Mouse (Mus musculus) megakaryocyte-erythroid progenitor cell, adult 5-6 weeks (primary cell): Measurements from ENCODE around the gene Cxcl5. TPM values are rescaled to one million over a fixed set of nuclear protein-coding genes. Genes with fewer than 3 reads are reported as not detected.

Experiments
- ATAC-seq: replicated peaks from 2 replicates; pipeline ENCODE4 v1.8.0; 2016; ENCODE audit warnings: mild to moderate bottlenecking, inconsistent platforms; ENCODE audit not compliant: severe bottlenecking, poor library complexity, low FRiP score, low TSS enrichment
- total RNA-seq, 2 experiments: library from RNA; stranded (forward) in 1 of 2; stranded (reverse) in 1 of 2; fragments of 200-1000, 215-1000 nt in 1 of 2; fragments of >200 nt in 1 of 2; fragmentation: Nextera tagmentation in 1 of 2; gene quantifications; 2 replicates each; pipeline ENCODE4 v1.2.3; 2014 to 2017

Gene Cxcl5
- not detected in 2 replicates for total RNA-seq (2014; fragmentation: Nextera tagmentation)
- 0.30 TPM in 1 of 2 replicates, not detected in the other for total RNA-seq (2017)

DNA sequence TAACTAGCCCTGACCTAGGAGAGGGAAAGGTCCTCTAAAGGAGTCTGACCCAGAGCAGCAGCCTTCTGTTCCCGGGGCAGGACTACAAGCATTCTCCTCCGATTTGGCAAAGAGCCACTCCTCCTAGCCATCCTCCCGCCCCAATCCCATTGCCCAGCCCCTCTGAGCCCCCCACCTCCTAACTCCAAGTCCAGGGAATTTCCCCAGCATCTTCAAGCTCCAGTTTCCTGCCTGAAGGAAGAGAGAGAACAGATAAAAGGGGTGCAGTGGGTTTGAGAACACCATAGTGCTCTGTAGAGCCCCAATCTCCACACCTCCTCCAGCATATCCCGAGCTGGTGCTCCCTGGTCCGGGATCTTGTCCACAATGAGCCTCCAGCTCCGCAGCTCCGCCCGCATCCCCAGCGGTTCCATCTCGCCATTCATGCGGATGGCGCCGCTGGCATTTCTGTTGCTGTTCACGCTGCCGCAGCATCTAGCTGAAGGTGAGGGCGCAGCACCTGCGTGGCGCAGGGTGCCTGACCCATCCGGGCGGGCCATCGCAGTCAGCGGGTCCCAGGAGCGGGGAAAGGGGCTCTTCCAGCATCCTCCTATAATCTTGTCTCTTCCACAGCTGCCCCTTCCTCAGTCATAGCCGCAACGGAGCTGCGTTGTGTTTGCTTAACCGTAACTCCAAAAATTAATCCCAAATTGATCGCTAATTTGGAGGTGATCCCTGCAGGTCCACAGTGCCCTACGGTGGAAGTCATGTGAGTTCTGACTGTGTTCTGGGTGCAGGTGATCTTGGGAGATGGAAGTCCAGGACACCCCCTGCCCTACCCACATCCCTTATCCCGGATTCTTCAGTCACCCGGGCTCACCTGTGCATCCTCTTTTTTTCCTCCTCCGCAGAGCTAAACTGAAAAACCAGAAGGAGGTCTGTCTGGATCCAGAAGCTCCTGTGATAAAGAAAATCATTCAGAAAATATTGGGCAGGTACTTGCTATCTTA is at the start of gene Cxcl5:
Gene Cxcl5 (plus strand): TSS at position 284 of the 989 bp plus-strand sequence.
- ATAC-seq = peak; percentile 16

DNA sequence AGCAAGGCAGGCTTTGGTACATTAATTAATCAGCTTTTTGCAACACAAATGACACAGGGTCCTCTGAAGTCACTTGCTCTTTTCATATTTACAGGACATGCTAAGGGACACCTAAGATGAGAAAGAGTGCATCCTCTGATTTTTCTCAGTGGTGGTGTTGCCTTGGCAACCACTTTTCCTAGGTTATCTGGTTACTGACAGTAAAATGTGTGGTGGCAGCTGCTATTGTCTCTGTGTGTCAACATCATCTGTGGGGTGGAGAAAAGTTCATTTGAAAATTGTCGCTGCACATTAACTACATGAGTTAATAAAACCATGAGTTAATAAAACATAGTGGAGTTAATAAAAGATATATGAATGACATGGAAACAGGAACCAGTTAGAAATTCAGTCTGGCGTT is 47.8 kb upstream of the Cxcl5 start:
- ATAC-seq = no peak

DNA sequence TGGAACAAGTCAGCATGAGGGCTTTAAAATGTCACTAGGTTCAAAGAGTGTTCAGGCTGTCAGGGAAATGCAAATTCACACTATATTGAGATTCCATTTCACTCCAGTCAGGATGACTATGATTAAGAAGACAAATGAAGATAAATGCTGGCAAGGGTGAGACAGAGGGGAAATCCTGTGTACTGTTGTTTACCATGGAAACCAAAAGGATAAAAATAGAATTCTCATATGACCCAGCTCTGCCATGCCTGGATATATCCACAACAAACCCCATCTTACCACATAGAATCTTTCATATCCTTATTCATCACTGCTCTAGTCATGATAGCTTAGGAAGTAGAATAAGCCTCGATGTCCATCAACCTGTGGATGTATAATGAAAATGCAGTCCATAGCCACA is 41.2 kb upstream of the Cxcl5 start:
- no peak for ATAC-seq

DNA sequence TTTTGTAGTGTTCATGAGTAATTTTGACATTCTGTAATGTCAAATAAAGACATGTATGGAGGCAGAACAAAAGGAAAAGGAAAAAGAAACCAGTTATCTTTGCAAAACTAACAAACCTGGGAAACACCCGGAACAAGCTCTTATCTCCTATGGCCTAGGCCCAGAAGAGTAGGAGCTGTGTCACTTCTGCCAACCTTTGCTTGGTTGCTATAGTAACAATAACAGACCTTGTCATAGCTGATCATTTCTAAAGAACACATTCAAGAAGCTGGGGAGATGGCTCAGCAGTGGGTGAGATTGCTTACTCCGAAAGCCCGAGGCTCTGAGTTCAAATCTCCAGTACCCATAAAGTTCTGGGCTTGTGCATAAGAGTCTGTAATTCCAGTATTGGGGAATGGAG is 36.5 kb upstream of the Cxcl5 start:
- peak; percentile 98 for ATAC-seq

DNA sequence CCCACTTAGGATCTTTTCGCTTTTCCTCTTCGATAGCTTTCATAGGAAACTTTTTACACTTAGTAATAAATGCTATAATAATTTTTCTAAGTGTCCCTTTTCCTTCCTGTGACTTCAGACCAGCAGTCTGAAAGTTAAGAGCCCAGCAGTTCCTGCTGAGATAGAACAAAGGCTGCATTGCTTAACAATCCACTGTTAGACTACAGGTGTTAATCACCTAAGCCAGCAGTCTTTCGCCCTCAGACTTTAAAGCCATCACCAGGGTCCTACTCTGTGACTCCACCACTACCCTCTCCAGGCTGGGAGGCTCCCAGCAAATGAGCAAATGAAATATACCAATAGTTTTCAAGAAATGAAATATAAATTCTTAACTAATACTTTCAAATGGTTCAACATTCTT is 30.9 kb upstream of the Cxcl5 start:
- no peak for ATAC-seq

DNA sequence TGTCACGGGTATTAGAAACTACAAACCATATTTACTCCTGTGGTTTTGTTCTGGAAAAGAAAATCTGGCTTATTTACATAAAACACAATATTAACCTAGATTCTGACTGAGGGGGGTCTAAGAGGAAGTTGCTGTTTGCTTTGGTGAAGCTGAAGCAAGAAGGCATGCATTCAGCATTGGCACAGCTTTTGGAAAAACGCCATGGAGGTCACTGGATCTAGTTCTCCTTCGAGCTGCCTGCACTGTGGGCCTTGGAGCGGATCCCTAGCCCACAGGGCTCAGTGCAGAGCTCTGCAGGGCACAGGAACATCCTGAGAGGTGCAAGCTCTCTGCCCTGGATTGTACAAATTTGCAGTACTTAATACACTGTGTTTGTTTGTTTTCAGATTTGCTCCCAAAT is 27.7 kb upstream of the Cxcl5 start:
- ATAC-seq = no peak

DNA sequence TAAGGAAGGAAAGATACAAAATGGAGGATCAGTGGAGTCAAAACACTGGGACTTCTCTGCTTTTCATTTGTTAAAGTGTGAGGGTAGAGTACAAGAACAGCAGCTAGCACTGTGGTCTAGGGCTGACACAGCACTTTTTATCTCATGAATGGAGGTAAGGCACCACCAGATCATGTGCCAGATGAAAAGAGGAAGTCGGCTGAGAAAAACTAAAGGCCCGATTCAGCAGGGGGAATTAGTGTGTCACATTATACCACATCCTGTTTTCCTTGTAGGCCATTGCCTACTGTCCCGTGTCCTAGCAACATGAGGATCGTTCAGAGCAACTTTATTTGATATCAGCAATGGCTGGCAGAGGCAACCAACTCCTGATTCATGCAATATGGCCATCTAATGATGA is 17.1 kb upstream of the Cxcl5 start:
- ATAC-seq = peak; percentile 92

DNA sequence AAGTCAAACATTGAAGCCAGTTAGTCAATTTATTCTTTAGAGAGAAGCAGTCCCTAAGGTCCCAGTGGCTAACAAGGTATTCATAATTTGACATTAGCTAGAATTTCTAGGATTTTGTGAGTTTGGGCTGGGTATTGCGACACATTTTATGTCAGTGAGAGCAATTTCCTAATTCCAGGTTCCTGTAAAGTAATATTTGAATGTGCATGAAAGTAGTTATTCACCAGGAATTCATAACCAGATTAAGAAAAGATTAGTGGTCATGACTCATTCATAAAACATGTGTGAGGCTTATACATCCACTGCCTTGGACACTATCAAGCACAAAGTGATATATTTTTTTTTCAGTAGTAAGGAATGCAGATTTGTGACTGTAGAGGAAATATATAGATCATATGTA is 5.2 kb upstream of the Cxcl5 start:
- ATAC-seq = no peak

DNA sequence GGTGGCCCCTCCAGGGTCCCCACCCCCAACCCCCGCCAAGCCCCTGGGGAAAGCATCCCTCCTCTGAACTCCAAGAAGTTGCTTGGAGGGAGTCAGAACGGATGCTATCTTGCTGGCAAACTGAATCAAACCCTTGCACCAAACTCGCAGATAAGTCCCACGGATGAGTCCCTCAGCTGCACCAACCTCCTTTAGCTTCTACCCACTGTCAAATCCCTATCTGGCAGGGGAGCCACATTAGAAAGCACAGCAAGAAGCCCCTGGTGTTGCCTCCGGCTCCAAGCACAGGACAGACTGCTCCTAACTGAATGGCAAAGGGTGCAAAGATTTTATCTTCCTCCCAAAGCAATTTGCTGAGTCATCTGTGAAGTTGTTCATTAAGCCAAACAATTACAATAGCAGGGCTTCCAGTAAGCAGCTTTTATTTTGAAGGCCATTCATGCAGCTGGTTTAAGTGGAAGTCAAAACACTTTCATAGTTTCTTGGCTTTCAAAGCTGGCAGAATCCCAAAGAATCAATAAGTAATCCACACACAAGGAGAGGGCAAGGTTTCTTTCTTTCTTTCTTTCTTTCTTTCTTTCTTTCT is 1.0 kb upstream of the Cxcl5 start:
- ATAC-seq = peak; percentile 68

DNA sequence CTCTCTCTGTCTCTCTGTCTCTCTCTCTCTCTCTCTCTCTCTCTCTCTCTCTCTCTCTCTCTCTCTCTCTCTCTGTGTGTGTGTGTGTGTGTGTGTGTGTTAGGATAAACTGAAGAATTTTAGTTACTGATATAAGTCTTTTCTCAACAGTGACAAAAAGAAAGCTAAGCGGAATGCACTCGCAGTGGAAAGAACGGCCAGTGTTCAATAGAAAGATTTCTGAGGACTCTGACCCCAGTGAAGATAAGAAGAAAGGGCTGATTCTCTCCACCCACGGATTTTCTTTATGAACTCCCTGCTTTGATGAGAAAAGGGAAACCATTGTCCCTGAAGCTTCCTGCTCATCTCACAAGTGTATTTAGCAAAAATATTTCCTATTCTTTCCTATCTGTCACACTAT is 1.1 kb downstream of the Cxcl5 start:
- ATAC-seq = no peak

DNA sequence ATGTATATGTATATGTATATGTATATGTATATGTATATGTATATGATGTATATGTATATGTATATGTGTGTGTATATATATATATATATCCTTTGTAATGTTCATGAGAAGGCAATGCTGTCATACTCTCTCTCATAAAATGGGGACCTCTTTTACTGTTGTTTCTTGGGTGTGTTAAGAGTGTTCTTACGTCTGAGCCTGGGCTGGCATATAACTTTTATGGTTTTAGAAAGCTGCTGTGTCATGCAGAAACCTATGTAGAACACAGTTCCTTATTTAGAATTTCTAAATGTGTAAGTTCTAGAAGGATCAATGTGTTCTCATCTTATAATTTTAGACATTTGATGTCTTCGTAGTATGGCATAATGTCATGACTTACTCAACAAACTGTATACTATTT is 1.7 kb downstream of the Cxcl5 start:
- no peak for ATAC-seq

DNA sequence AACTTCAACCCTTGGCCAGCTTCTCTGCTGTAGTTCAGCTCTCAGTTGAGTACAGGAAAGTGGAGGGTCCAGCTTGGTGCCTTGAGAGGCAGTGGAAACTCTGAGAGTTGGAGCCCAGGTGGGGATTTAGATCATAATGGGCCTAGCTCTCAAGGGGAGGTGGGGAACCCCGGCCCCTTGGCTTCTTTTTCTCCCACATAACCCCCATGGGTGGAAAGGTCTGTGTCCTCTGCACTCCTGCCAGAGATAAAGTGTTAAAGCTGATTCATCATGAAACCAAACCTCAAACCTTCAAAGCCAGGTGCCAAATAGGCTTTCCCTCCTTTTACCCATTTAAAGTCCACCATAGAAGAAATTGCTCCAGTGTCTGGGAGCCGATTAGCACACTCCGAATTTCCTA is 2.7 kb downstream of the Cxcl5 start:
- ATAC-seq = no peak

DNA sequence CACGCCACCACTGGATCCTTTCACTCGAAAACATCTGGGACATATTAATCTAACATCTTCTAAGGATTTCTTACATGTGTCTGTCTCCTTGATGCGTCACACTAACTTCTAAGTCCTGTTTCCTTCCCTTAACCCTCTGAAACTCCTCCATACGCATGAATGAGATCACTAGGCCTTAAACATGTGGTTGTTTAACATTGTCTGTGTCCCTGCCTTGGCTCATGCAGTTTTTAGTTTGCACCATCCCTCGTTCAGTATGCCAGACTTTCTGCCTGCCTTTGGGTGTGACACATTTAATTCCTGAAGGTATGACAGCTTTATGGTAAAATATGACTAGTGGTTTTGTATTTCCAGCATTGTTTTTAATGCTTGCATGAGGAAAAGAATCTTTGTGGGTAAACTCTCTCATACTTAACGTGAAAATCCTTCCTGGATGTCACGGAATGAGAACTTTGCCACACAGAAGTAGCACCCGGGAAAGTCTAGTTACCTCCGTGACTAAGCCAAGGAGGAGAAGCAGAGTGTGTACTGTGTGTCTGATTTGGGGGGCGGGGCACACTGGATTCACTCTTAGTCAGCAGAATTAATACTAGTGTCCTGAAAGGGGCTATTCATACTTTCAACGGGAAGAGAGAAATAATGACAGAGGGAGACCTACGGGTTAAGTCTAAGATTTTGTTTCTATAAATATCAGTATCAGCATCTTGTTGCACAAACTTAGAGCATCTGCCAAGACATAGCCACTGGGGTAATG is 4.9 kb downstream of the Cxcl5 start:
- ATAC-seq = no peak

DNA sequence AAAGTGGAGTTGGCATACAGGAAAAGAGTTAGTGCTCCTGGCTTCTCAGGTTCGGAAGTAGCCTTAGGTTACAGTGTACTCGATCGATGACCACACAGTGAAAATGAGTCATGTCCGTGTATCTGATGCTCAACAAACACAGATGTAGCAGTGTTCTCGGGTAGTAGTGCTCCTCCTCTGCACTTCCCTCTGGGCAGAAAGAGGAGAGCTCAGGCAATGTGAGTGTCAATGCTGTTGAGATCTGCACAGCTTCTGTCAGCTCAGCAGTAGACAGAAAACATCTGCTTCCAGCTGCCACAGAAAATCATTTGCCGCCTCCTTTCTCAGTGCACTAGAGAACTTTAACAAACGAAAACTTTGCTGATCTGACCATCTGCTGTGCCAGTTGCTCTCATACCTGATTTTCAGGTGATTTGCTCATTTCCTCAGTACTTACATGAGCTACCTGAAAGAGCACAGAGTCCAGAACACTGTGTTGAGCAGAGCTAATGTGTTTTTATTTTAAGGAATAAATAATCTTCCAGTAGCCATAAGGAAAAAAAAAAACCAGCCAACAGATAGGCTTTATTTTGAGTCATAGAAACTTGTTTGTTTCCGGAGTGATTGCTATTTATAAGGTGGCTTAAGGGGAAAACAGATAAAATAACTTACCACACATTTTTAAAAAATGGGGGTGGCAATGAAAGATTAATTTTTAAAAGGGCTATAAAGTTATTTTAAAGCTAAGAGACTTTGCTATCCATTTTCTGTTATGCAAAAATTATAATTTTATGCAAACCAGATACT is 6.9 kb downstream of the Cxcl5 start:
- ATAC-seq = peak; percentile 54

DNA sequence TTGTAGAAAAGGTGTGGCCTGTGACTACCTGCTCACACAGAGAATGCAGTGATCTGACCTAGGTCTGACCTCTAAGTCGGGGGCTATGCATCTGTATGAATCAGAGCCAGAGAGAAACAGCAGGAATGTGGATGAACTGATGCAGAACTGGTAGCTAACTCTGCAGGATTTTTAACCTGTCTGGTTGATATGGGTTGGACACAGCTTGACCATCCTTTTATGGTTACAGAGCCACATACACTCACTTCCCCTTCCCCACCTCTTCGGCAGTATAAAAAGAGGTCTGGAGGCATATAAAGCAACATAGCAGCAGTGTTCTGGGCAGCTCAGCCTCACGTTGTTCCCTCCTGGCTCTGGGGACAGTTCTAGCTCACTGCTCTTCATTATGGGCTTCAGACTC is 9.1 kb downstream of the Cxcl5 start, which contains the start of gene Ppbp:
Gene Ppbp (plus strand): TSS at position 301 of the 400 bp plus-strand sequence.
- ATAC-seq = no peak

DNA sequence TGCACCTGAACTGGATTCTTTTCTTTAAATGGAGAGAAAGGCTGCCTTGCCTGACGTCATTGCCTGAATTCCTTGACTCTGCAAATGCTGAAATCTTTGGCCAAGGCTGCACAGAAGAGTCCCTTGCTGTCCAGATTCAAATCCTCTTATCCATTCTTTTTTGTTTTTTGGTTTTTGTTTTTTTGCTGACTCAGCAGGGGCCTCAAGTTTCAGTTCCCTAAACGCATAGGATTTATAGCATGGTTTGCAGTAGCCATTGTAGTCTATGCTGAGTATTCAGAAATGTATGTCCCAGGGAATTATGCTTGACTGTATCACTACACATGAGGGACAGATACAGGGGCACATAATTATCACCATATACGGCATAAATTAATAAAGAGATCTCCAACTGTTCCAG is 12.2 kb downstream of the Cxcl5 start:
- ATAC-seq = no peak

DNA sequence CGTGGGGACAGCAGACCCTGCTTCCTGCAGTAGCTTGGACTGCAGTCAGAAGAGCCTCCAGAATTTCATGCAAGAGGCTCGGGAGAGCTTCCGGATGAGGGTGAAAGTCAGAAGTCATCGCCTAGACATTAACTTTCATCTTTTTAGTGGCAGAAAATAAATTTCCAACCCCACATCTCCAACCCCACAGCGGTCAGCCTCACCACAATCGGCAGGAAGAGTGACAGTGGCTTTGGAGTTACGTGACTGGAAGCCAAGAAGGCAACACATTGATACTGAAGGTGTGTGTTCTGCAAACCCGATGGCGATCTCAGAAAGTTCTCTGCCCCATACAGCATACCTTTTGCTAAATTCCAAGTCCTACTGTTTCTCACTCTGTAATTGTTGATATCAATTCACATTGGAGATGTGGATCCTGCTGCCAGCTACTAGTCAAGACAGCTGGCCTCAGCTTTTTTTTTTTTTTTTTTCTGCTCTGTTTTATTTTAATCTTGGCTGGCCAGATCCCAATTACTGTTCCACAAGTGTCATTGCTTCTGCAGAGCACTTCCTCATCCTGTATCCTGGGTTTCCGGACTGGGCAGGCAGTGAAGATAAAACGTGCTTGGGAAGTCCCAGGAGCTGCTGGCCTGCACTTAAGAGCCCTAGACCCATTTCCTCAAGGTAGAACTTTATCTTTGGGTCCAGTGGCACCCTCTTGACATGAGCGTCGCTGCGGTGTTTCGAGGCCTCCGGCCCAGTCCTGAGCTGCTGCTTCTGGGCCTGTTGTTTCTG is 12.9 kb downstream of the Cxcl5 start, which contains the start of gene Pf4:
Gene Pf4 (plus strand): TSS at position 556 of the 774 bp plus-strand sequence.
- ATAC-seq = peak; percentile 48

DNA sequence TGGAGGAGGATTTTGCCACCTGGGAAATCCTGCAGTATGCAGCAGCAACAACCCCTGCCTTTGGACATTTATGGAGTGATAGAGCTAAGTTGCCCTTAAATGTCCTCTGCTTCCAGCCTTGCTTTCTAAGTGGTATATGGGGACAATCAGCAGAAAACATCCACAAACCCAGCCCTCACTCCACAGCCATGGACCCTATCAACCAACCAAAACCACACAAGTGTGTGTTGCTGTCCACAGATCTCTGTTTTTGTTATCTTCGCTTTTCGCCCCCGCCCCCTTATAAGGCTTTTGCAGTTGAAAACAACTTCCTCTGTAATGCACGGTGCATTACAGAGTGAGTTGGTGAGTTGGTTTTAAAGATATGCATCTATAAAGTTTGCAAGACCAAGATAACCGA is 16.4 kb downstream of the Cxcl5 start:
- ATAC-seq = peak; percentile 90
